Mouse (Mus musculus) limb, embryonic 14.5 days (tissue): ENCODE measurements at regions not wholly inside any gene's neighbourhood (a gene's known extent, or its start where the extent isn't known, plus 50 kb on each side); places are given as distances from the start of the nearest gene placed in this dataset.

Source experiments
- ATAC-seq: fragments of 200-750 bp; cut with Nextera tagmentation; 2 replicates; pipeline ENCODE4 v1.8.0; 2017; ENCODE audit warnings: low read depth, moderate number of reproducible peaks, moderate TSS enrichment; ENCODE audit not compliant: low FRiP score
- DNase-seq: peaks from one replicate; pipeline ENCODE4 v3.0.0-alpha.2; 2015; ENCODE audit warnings: low spot score
- H3K27ac ChIP-seq: fragments of 300-500 bp; sonication (generic); replicated peaks from 2 replicates; pipeline ENCODE4 v1.5.1; 2014; ENCODE audit warnings: low read depth, mild to moderate bottlenecking, low read length, moderate library complexity, mixed read lengths
- H3K27me3 ChIP-seq: fragments of 300-500 bp; sonication (generic); 2 replicates; pipeline ENCODE4 v1.6.1; 2014; ENCODE audit warnings: low read length, mixed read lengths; ENCODE audit not compliant: control insufficient read depth, insufficient read depth
- H3K36me3 ChIP-seq: fragments of 300-500 bp; sonication (generic); 2 replicates; pipeline ENCODE4 v1.6.1; 2014; ENCODE audit warnings: mild to moderate bottlenecking, low read length, moderate library complexity, mixed read lengths; ENCODE audit not compliant: control insufficient read depth, insufficient read depth
- H3K4me1 ChIP-seq: fragments of 300-500 bp; sonication (generic); 2 replicates; pipeline ENCODE4 v1.6.1; 2014; ENCODE audit warnings: antibody characterized with exemption, low read length, mixed read lengths; ENCODE audit not compliant: control insufficient read depth, insufficient read depth
- H3K4me2 ChIP-seq: fragments of 300-500 bp; sonication (generic); replicated peaks from 2 replicates; pipeline ENCODE4 v1.6.1; 2014; ENCODE audit warnings: low read depth, mild to moderate bottlenecking, low read length, moderate library complexity; ENCODE audit not compliant: severe bottlenecking
- H3K4me3 ChIP-seq: fragments of 300-500 bp; sonication (generic); replicated peaks from 2 replicates; pipeline ENCODE4 v1.5.1; 2014; ENCODE audit warnings: low read length
- H3K9ac ChIP-seq: fragments of 300-500 bp; sonication (generic); 2 replicates; pipeline ENCODE4 v1.6.1; 2014; ENCODE audit warnings: mild to moderate bottlenecking, low read depth, low read length, moderate library complexity; ENCODE audit not compliant: severe bottlenecking
- H3K9me3 ChIP-seq: fragments of 300-500 bp; sonication (generic); 2 replicates; pipeline ENCODE4 v1.6.1; 2016; ENCODE audit warnings: low read length; ENCODE audit not compliant: control insufficient read depth
- POLR2A ChIP-seq: fragments of 200-500 bp; IDR thresholded peaks from 2 replicates; pipeline ENCODE4 v1.8.0; 2012; ENCODE audit warnings: inconsistent platforms, mild to moderate bottlenecking, moderate library complexity, borderline replicate concordance; ENCODE audit not compliant: insufficient read depth, insufficient read length; ENCODE audit errors: extremely low read depth
- WGBS: fragments of 180-500 bp; shearing (Covaris S2); extraction: QIAGEN DNeasy Blood & Tissue Kit; methylation state at CpG from one replicate; pipeline ENCODE4 v1.1.7; 2014; 5-methylcytosine and 5-hydroxymethylcytosine counted together

DNA sequence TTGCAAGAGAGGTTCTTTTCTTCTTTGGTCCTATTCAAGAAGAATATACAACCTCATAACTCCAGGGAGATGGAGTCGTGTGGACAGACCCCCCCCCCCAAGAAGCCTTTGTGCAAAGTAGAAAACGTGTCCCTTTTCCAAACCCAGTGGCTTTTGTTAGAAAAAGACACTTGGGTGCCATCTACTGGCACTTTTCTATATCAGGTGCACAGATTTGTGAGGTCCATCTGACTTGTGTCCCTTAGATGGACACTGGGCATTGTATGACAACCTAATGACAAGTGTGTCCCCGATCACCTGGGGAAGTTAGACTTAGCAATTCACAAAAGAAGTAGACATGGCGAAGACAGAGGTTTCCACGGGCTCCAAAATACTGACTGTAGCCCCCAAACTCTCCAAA is 361.1 kb upstream of the Jmjd1c start:
- Histone ChIP-seq H3K4me1 (no peaks in the 10 kb centered on the region), H3K27me3 (no peaks in the 10 kb centered on the region), H3K9me3 (peaks cover 3% of the 10 kb centered on the region; the same call in 1 of the 2 replicates), H3K27ac (no peak overlapping the region), H3K36me3 (no peaks in the 10 kb centered on the region), H3K4me3 (no peak overlapping the region), H3K4me2 (no peak overlapping the region), H3K9ac (no peak overlapping the region)
- WGBS, result 60% methylated on average over 5 of the region's 5 CpGs
- DNase-seq, result no peak
- no peak for ATAC-seq
- no peak for TF ChIP-seq POLR2A

DNA sequence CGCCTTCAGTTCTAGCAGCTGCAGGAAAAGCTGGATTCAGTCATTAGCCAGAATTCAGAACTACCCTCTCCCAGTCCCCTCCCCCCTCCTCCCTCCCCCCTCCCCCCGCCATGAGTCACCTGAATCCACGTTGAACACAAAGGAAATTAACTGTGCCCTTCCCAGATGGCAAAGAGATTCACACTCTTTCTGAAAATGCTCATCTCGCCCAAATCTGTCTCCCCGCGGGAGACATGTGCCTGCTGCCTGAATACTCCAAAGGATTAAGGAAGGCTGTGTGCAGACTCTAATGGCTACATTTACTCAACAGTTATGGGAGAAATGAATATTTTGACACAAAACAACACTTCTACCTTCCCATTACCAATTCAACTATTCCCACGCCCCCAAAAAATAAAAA is 356.9 kb upstream of the Jmjd1c start:
- no peaks in the 10 kb centered on the region for H3K27me3 ChIP-seq
- ATAC-seq (no peak), DNase-seq (no peak)
- H3K9ac ChIP-seq, result no peak overlapping the region
- H3K27ac ChIP-seq, result no peak overlapping the region
- H3K4me3 ChIP-seq, result no peak overlapping the region
- no peaks in the 10 kb centered on the region for H3K36me3 ChIP-seq
- H3K9me3 ChIP-seq, result no peaks in the 10 kb centered on the region
- no peak overlapping the region for H3K4me2 ChIP-seq
- TF ChIP-seq POLR2A, result no peak
- H3K4me1 ChIP-seq, result peaks cover 4% of the 10 kb centered on the region; the same call in 1 of the 2 replicates
- 66% methylated on average over 6 of the region's 7 CpGs for WGBS

DNA sequence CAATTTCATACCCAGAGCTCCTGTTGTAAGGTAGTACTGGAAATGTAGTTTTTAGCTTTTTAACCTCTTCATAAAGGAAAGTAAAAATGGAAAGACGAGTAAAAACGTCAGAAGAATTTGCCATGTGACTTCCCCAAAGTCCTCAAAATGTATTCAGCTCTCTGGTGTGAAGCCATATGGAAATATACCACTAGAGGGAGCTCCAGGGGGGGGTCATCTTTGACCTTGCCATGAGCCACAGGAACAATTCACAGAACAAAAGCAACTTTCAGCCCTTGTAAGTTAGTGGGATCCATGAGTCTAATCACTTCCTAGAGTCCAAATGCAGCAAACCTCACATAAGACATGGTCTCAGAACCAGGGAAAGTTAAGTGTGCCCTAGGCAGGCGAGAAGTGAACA is 354.1 kb upstream of the Jmjd1c start:
- H3K9ac ChIP-seq, result no peak overlapping the region
- no peaks in the 10 kb centered on the region for H3K27me3 ChIP-seq
- H3K4me1 ChIP-seq, result peaks cover 4% of the 10 kb centered on the region; the same call in 1 of the 2 replicates
- WGBS, result 56% methylated on average over 3 of the region's 3 CpGs
- H3K27ac ChIP-seq, result no peak overlapping the region
- H3K4me3 ChIP-seq, result no peak overlapping the region
- no peaks in the 10 kb centered on the region for H3K36me3 ChIP-seq
- no peak for DNase-seq
- no peak for ATAC-seq
- H3K4me2 ChIP-seq, result no peak overlapping the region
- TF ChIP-seq POLR2A, result no peak
- H3K9me3 ChIP-seq, result no peaks in the 10 kb centered on the region

DNA sequence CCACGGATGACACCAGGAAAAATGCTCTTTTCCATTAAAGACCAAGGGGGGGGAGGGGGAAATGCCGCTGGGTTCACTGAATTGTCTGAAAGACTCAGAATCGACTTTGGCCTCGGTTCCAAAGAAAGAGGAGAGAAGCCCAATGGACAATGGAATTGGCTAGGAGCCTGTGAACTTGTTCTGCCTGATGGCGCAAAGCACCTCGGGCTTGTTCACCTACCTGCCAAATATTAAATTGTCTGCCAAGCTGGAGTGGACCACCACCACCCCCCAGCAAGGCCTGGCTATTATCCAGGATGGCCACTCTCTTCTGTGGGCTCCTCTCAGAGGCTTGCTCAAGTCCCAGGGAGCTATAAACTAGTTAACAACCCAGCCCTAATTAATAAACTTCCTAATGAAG is 352.7 kb upstream of the Jmjd1c start:
- H3K9me3 ChIP-seq, result no peaks in the 10 kb centered on the region
- H3K36me3 ChIP-seq, result no peaks in the 10 kb centered on the region
- no peak overlapping the region for H3K27ac ChIP-seq
- H3K4me3 ChIP-seq, result no peak overlapping the region
- 60% methylated on average over 6 of the region's 6 CpGs for WGBS
- H3K4me1 ChIP-seq, result peaks cover 4% of the 10 kb centered on the region; the same call in 1 of the 2 replicates
- no peak for DNase-seq
- no peak overlapping the region for H3K9ac ChIP-seq
- TF ChIP-seq POLR2A, result no peak
- no peak overlapping the region for H3K4me2 ChIP-seq
- H3K27me3 ChIP-seq, result no peaks in the 10 kb centered on the region
- ATAC-seq, result no peak

DNA sequence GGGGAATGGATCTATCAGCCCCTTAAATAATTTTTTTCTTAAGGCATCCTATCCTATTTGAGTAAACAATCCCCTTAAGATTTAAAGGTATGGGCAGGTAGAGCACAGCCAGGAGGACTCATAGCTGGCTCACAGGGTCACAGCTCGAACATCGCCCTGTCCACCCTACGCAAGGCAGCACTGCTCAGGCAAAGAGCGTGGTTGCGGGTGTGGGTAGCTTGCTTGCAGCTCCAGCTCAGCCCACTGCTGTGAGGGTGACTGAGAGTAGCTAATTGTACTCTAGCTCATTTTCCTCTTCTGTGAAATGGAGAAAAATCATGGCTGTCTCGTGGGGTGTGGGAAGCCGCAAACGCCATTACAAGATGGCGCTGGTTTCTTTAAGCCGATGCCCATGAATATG is 350.1 kb upstream of the Jmjd1c start:
- Histone ChIP-seq H3K27me3 (no peaks in the 10 kb centered on the region), H3K9me3 (no peaks in the 10 kb centered on the region), H3K36me3 (no peaks in the 10 kb centered on the region), H3K4me1 (peaks cover 4% of the 10 kb centered on the region; the same call in 1 of the 2 replicates), H3K27ac (no peak overlapping the region), H3K4me3 (no peak overlapping the region), H3K9ac (no peak overlapping the region), H3K4me2 (no peak overlapping the region)
- ATAC-seq (no peak), DNase-seq (no peak)
- no peak for TF ChIP-seq POLR2A
- 95% methylated on average over 10 of the region's 10 CpGs for WGBS
